Mouse (Mus musculus) hindbrain, embryonic 12.5 days (tissue): ENCODE data around the gene Sec61b. TPM values are rescaled to one million over a fixed set of nuclear protein-coding genes. Genes with fewer than 3 reads are reported as not detected.

Source experiments
- ATAC-seq: fragments of 200-750 bp; cut with Nextera tagmentation; 2 replicates; pipeline ENCODE4 v1.8.0; 2017; ENCODE audit warnings: moderate TSS enrichment; ENCODE audit not compliant: low FRiP score
- H3K27ac ChIP-seq: fragments of 300-500 bp; sonication (generic); 2 replicates; pipeline ENCODE4 v1.5.1; 2016; ENCODE audit warnings: mild to moderate bottlenecking
- H3K27me3 ChIP-seq: fragments of 300-500 bp; sonication (generic); 2 replicates; pipeline ENCODE4 v1.6.1; 2016; ENCODE audit warnings: mild to moderate bottlenecking
- H3K36me3 ChIP-seq: fragments of 300-500 bp; sonication (generic); 2 replicates; pipeline ENCODE4 v1.6.1; 2016; ENCODE audit warnings: mild to moderate bottlenecking
- H3K4me1 ChIP-seq: fragments of 300-500 bp; sonication (generic); 2 replicates; pipeline ENCODE4 v1.6.1; 2016
- H3K4me2 ChIP-seq: fragments of 300-500 bp; sonication (generic); replicated peaks from 2 replicates; pipeline ENCODE4 v1.6.1; 2016; ENCODE audit warnings: mild to moderate bottlenecking
- H3K4me3 ChIP-seq: fragments of 300-500 bp; sonication (generic); 2 replicates; pipeline ENCODE4 v1.5.1; 2016; ENCODE audit warnings: mild to moderate bottlenecking
- H3K9ac ChIP-seq: fragments of 300-500 bp; sonication (generic); 2 replicates; pipeline ENCODE4 v1.6.1; 2016; ENCODE audit warnings: mild to moderate bottlenecking, moderate library complexity
- H3K9me3 ChIP-seq: fragments of 300-500 bp; sonication (generic); replicated peaks from 2 replicates; pipeline ENCODE4 v1.6.1; 2016; ENCODE audit warnings: mild to moderate bottlenecking
- WGBS: fragments of 180-500 bp; shearing (Covaris S2); methylation state at CpG from one replicate; pipeline ENCODE4 v1.1.7; 2016; 5-methylcytosine and 5-hydroxymethylcytosine counted together
- polyA plus RNA-seq: library from polyadenylated mRNA; unstranded; fragments of >200 nt; fragmentation: Nextera tagmentation; extraction: Ambion mirVana; gene quantifications from 2 replicates; pipeline ENCODE4 v1.2.1, GENCODE M21; 2016

Gene Sec61b
- polyA plus RNA-seq, 1 experiment from 2014 or later = 347 TPM

DNA sequence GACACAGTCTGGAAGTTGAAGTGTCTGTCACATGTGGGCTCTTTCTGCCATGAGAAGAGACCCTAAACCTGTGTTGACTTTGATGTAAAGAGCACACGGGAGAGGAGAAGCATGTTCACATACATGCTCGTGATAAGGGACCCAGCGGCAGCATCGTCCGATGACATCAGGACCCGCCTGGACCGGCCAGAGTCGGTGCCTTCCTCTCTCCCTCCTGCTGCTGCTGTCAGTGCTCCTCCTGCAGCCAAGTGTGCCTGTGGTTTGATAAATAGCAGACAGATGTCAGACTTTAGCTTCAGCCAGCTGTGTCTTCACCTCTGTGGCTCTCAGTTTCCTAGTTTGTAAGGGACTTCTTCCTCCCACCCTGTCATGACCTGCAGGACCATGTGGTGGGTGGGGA lies 19.0 kb downstream of the Sec61b start:
- H3K27ac ChIP-seq = no peak overlapping the region; the same call in 1 of the 2 replicates
- no peak overlapping the region for H3K4me2 ChIP-seq
- no peaks in the 10 kb centered on the region for H3K9me3 ChIP-seq
- peaks cover 11% of the 10 kb centered on the region for H3K4me1 ChIP-seq
- no peaks in the 10 kb centered on the region for H3K36me3 ChIP-seq
- no peak overlapping the region for H3K9ac ChIP-seq
- no peaks in the 10 kb centered on the region for H3K27me3 ChIP-seq
- 72% methylated on average over 8 of the region's 8 CpGs for WGBS
- no peak for ATAC-seq
- no peak overlapping the region for H3K4me3 ChIP-seq

DNA sequence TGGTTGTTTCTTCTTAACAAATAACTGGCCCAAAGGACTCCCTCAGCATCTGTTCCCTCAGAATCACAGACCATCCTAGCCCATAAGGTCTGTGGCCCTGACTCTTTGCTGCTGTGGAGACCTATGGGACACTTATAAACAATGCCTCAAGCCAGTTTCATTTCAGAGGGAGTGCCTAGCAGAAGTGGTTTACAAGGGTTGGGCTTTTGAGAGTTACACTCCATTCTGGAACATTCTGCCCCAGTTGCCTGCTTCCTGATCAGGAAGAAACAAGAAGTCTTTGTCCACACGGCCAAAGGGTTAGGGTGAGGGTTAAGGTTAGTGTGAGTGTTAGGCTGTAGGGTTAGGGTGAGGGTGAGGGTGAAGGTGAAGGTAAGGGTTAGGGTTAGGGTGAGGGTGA lies 19.7 kb downstream of the Sec61b start:
- Histone ChIP-seq H3K4me3 (no peak overlapping the region), H3K9me3 (no peaks in the 10 kb centered on the region), H3K4me2 (no peak overlapping the region), H3K27me3 (no peaks in the 10 kb centered on the region), H3K9ac (no peak overlapping the region), H3K27ac (no peak overlapping the region), H3K4me1 (peaks cover 11% of the 10 kb centered on the region), H3K36me3 (no peaks in the 10 kb centered on the region)
- no peak for ATAC-seq
- 77% methylated on average over 1 of the region's 1 CpGs for WGBS

- 83% methylated on average over 2 of the region's 2 CpGs for WGBS
- Histone ChIP-seq H3K4me2 (no peak overlapping the region), H3K9me3 (no peaks in the 10 kb centered on the region), H3K27ac (no peak overlapping the region), H3K4me3 (no peak overlapping the region), H3K9ac (no peak overlapping the region), H3K27me3 (no peaks in the 10 kb centered on the region), H3K36me3 (no peaks in the 10 kb centered on the region), H3K4me1 (peaks cover 11% of the 10 kb centered on the region)
- no peak for ATAC-seq
Observed at GRCm38 (mm10) chr4:47494686-47495085, 20.2 kb downstream of the Sec61b start.

- no peak for ATAC-seq
- H3K4me2 ChIP-seq = no peak overlapping the region
Observed at GRCm38 (mm10) chr4:47497811-47498385, 23.4 kb downstream of the Sec61b start.

GRCm38 (mm10) chr4:47499121-47499545 lies 24.7 kb downstream of the Sec61b start:
- no peak overlapping the region for H3K27ac ChIP-seq
- 82% methylated on average over 10 of the region's 10 CpGs for WGBS
- no peaks in the 10 kb centered on the region; the same call in 1 of the 2 replicates for H3K27me3 ChIP-seq
- H3K9ac ChIP-seq = no peak overlapping the region
- 0 out of 2 replicates have a peak, but pooled peaks cover 2% of the 10 kb centered on the region for H3K4me1 ChIP-seq
- H3K4me3 ChIP-seq = no peak overlapping the region
- H3K36me3 ChIP-seq = no peaks in the 10 kb centered on the region
- no peak overlapping the region for H3K4me2 ChIP-seq
- no peak for ATAC-seq
- no peaks in the 10 kb centered on the region for H3K9me3 ChIP-seq

More at GRCm38 (mm10) chr4:47497811-47498385, 23.4 kb downstream of the Sec61b start:
- Histone ChIP-seq H3K4me1 (0 out of 2 replicates have a peak, but pooled peaks cover 2% of the 10 kb centered on the region), H3K27me3 (no peaks in the 10 kb centered on the region; the same call in 1 of the 2 replicates), H3K9me3 (no peaks in the 10 kb centered on the region), H3K36me3 (no peaks in the 10 kb centered on the region), H3K27ac (no peak overlapping the region), H3K9ac (no peak overlapping the region), H3K4me3 (no peak overlapping the region)
- WGBS = 65% methylated on average over 7 of the region's 7 CpGs

GRCm38 (mm10) chr4:47502546-47502971 lies 28.1 kb downstream of the Sec61b start:
- Histone ChIP-seq H3K4me3 (no peak overlapping the region), H3K4me1 (0 out of 2 replicates have a peak, but pooled peaks cover 2% of the 10 kb centered on the region), H3K9ac (no peak overlapping the region), H3K27ac (no peak overlapping the region), H3K4me2 (no peak overlapping the region), H3K36me3 (no peaks in the 10 kb centered on the region), H3K27me3 (no peaks in the 10 kb centered on the region; the same call in 1 of the 2 replicates), H3K9me3 (no peaks in the 10 kb centered on the region)
- 24% methylated on average over 4 of the region's 4 CpGs for WGBS
- no peak for ATAC-seq

DNA sequence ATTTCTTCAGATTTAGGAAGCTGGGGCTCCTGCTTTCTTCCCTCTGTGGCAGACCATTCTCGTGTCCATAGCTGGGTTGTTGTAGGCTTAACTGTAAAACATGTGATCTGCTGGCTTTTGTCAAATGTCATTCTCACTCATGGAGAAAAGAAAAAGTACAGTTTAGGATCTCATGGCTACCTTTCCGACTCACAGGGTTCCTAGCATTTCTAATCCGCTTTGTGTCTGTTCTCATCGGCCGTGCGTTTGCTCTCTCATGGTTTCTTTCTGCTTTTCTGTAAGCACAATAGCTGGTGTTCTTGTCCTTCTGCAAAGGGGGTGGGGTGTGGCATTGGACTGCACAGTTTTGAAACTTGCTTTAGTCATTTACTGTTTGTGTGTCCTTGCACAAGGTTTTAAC lies 28.6 kb downstream of the Sec61b start:
- Histone ChIP-seq H3K4me2 (no peak overlapping the region), H3K27me3 (no peaks in the 10 kb centered on the region; the same call in 1 of the 2 replicates), H3K27ac (no peak overlapping the region), H3K36me3 (no peaks in the 10 kb centered on the region), H3K4me1 (0 out of 2 replicates have a peak, but pooled peaks cover 2% of the 10 kb centered on the region), H3K9ac (no peak overlapping the region), H3K9me3 (no peaks in the 10 kb centered on the region), H3K4me3 (no peak overlapping the region)
- 85% methylated on average over 6 of the region's 6 CpGs for WGBS
- ATAC-seq = no peak

DNA sequence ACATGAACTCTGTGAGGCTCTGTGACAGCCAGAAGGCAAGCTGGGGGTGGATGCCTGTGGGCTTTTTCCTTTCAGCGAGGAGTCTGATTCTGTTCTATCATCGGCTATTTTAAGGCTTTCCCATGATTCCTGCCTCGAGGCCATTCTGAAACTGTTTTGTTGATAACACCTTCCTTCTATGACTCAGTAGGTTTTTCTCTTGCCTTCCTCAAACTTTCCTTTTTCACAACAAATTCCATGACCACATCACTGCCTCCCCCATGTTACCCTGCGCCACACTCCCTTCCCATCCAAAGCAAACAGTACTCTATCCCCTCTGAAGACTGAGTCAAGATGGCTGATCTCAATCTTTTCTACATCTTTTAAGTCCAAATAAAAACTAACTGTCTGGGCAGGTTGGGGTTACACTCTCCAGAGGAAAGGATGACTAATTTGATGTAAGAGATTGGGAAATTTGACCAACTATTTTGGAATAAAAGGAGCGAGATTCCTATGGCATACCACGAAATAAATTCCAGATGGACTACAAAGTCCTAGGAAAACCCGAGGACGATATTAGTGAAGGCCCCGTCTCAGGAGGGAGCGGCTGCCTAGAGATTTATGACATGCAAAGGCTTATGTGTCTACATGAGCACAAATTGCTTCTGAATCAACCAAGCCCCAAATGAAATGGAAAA lies 30.5 kb downstream of the Sec61b start:
- Histone ChIP-seq H3K27ac (no peak overlapping the region), H3K4me2 (no peak overlapping the region), H3K36me3 (no peaks in the 10 kb centered on the region), H3K9me3 (no peaks in the 10 kb centered on the region), H3K4me1 (0 out of 2 replicates have a peak, but pooled peaks cover 2% of the 10 kb centered on the region), H3K4me3 (no peak overlapping the region), H3K9ac (no peak overlapping the region), H3K27me3 (no peaks in the 10 kb centered on the region; the same call in 1 of the 2 replicates)
- no peak for ATAC-seq
- WGBS = 80% methylated on average over 10 of the region's 10 CpGs

DNA sequence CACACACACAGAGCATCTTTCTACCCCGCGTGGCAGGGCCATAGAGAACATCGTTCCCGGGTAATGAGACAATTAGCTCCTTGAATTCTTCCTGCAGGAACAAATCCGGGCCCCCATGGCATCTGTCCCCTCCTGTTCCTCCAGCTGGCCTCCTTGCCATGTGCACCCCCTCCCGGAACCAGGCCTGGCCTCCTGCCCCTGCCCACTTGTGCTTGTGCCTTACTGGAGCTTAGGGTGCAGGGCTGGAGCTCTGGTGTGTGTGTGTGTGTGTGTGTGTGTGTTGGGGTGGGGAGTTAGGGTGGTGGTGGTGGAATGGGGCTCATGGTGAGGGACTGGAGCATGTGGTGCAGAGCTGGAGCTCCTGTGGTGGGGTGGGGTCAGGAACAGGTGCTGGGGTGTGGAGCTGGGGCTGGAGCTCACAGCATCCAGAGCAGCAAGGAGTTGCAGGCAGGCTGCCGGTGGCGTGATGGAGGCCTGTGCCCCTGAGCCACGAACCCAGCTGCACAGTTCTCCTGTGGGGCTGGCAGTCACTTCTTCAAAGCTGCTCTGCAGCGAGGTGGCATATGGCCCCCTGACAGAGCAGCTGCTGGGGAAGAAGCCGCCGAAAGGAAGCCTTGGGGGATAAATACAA lies 44.2 kb downstream of the Sec61b start:
- ATAC-seq = peak; percentile 57
- peak overlapping the region; percentile 50; the same call in 1 of the 2 replicates for H3K27ac ChIP-seq

GRCm38 (mm10) chr4:47520076-47520475 lies 45.6 kb downstream of the Sec61b start:
- WGBS = 71% methylated on average over 4 of the region's 4 CpGs
- H3K36me3 ChIP-seq = no peaks in the 10 kb centered on the region

More for the DNA sequence above, 44.2 kb downstream of the Sec61b start:
- Histone ChIP-seq H3K36me3 (no peaks in the 10 kb centered on the region), H3K4me3 (no peak overlapping the region), H3K9me3 (no peaks in the 10 kb centered on the region), H3K4me2 (no peak overlapping the region), H3K9ac (no peak overlapping the region), H3K27me3 (no peaks in the 10 kb centered on the region; the same call in 1 of the 2 replicates), H3K4me1 (peaks cover 10% of the 10 kb centered on the region)
- WGBS = 45% methylated on average over 12 of the region's 12 CpGs

DNA sequence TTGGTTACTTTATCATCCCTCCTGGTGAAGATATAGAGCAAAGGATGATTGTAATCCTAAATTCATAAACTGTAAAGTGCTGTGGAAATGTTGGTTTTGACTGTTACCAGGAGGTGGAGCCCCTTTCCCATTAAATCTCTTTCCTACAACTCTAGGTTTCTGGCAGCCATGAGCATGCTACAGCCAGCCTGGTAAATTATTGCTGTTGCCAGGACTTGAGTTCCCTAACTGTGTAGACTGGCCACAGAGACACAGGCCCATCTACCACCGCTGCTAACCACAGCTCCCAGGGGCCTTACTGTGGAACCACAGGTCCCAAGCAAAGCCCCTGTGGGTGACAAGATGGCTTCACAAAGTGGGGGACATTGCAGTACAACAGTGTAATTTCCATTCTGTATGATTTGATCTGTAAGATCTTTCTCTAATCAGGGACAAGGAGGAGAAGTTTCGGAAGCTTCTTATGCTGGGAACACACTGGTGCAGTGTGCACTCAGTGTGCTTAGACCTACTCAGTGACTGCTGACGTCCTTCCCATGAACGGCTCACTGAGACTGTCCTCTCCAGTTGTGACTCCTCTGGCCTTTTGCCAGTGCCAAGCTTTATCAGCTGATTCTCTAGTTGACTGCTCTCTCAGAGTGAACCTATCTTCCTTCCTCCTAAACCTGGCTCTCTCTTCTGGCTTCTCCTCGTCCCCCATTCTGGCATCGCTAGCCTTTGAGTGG lies 47.6 kb downstream of the Sec61b start:
- no peak overlapping the region for H3K27ac ChIP-seq
- H3K9ac ChIP-seq = no peak overlapping the region
- 83% methylated on average over 6 of the region's 6 CpGs for WGBS
- no peaks in the 10 kb centered on the region for H3K9me3 ChIP-seq
- H3K36me3 ChIP-seq = no peaks in the 10 kb centered on the region
- no peak overlapping the region for H3K4me3 ChIP-seq
- H3K27me3 ChIP-seq = no peaks in the 10 kb centered on the region
- no peak overlapping the region for H3K4me2 ChIP-seq
- no peak for ATAC-seq
- peaks cover 10% of the 10 kb centered on the region for H3K4me1 ChIP-seq

More at GRCm38 (mm10) chr4:47520076-47520475, 45.6 kb downstream of the Sec61b start:
- Histone ChIP-seq H3K27ac (no peak overlapping the region), H3K4me1 (peaks cover 10% of the 10 kb centered on the region), H3K4me2 (no peak overlapping the region), H3K9me3 (no peaks in the 10 kb centered on the region), H3K27me3 (no peaks in the 10 kb centered on the region), H3K4me3 (no peak overlapping the region), H3K9ac (no peak overlapping the region)
- ATAC-seq = no peak

DNA sequence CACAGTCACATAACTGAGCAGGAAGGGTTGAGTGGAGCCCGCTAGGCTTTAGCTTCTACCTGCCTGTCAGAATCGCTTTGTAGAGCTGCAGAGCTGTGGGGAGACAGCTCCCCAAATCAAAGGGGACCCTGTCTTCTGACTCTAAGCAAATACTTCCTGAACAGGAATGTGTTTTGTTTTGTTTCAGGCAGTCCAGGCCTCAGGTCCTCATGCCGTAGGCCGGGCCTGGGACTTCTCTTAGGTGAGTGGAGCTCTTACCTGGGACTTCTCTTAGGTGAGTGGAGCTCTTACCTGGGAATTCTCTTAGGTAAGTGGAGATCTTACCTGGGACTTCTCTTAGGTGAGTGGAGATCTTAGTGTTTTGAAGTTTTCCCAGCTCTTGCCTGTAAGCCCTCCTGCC lies 55.4 kb downstream of the Sec61b start:
- 89% methylated on average over 4 of the region's 4 CpGs for WGBS
- H3K4me2 ChIP-seq = no peak overlapping the region
- ATAC-seq = no peak
- no peaks in the 10 kb centered on the region for H3K9me3 ChIP-seq
- no peaks in the 10 kb centered on the region for H3K4me1 ChIP-seq
- H3K27me3 ChIP-seq = no peaks in the 10 kb centered on the region
- H3K9ac ChIP-seq = no peak overlapping the region
- no peak overlapping the region for H3K27ac ChIP-seq
- no peaks in the 10 kb centered on the region for H3K36me3 ChIP-seq
- H3K4me3 ChIP-seq = no peak overlapping the region
